Mouse (Mus musculus) limb, embryonic 14.5 days (tissue): ENCODE measurements around the gene Hist1h4k. TPM values are rescaled to one million over a fixed set of nuclear protein-coding genes. Genes with fewer than 3 reads are reported as not detected.
"Not testable (repeated sequence)": the region's sequence is repeated elsewhere in the genome, so short reads cannot be mapped to it uniquely, and the experiment has no call there.

Experiments
- ATAC-seq: fragments of 200-750 bp; cut with Nextera tagmentation; 2 replicates; pipeline ENCODE4 v1.8.0; 2017; ENCODE audit warnings: low read depth, moderate number of reproducible peaks, moderate TSS enrichment; ENCODE audit not compliant: low FRiP score
- DNase-seq: peaks from one replicate; pipeline ENCODE4 v3.0.0-alpha.2; 2015; ENCODE audit warnings: low spot score
- H3K27ac ChIP-seq: fragments of 300-500 bp; sonication (generic); replicated peaks from 2 replicates; pipeline ENCODE4 v1.5.1; 2014; ENCODE audit warnings: low read depth, mild to moderate bottlenecking, low read length, moderate library complexity, mixed read lengths
- H3K27me3 ChIP-seq: fragments of 300-500 bp; sonication (generic); 2 replicates; pipeline ENCODE4 v1.6.1; 2014; ENCODE audit warnings: low read length, mixed read lengths; ENCODE audit not compliant: control insufficient read depth, insufficient read depth
- H3K36me3 ChIP-seq: fragments of 300-500 bp; sonication (generic); 2 replicates; pipeline ENCODE4 v1.6.1; 2014; ENCODE audit warnings: mild to moderate bottlenecking, low read length, moderate library complexity, mixed read lengths; ENCODE audit not compliant: control insufficient read depth, insufficient read depth
- H3K4me1 ChIP-seq: fragments of 300-500 bp; sonication (generic); 2 replicates; pipeline ENCODE4 v1.6.1; 2014; ENCODE audit warnings: antibody characterized with exemption, low read length, mixed read lengths; ENCODE audit not compliant: control insufficient read depth, insufficient read depth
- H3K4me2 ChIP-seq: fragments of 300-500 bp; sonication (generic); replicated peaks from 2 replicates; pipeline ENCODE4 v1.6.1; 2014; ENCODE audit warnings: low read depth, mild to moderate bottlenecking, low read length, moderate library complexity; ENCODE audit not compliant: severe bottlenecking
- H3K4me3 ChIP-seq: fragments of 300-500 bp; sonication (generic); replicated peaks from 2 replicates; pipeline ENCODE4 v1.5.1; 2014; ENCODE audit warnings: low read length
- H3K9ac ChIP-seq: fragments of 300-500 bp; sonication (generic); 2 replicates; pipeline ENCODE4 v1.6.1; 2014; ENCODE audit warnings: mild to moderate bottlenecking, low read depth, low read length, moderate library complexity; ENCODE audit not compliant: severe bottlenecking
- H3K9me3 ChIP-seq: fragments of 300-500 bp; sonication (generic); 2 replicates; pipeline ENCODE4 v1.6.1; 2016; ENCODE audit warnings: low read length; ENCODE audit not compliant: control insufficient read depth
- POLR2A ChIP-seq: fragments of 200-500 bp; IDR thresholded peaks from 2 replicates; pipeline ENCODE4 v1.8.0; 2012; ENCODE audit warnings: inconsistent platforms, mild to moderate bottlenecking, moderate library complexity, borderline replicate concordance; ENCODE audit not compliant: insufficient read depth, insufficient read length; ENCODE audit errors: extremely low read depth
- WGBS: fragments of 180-500 bp; shearing (Covaris S2); extraction: QIAGEN DNeasy Blood & Tissue Kit; methylation state at CpG from one replicate; pipeline ENCODE4 v1.1.7; 2014; 5-methylcytosine and 5-hydroxymethylcytosine counted together
- polyA plus RNA-seq, 2 experiments: library from polyadenylated mRNA; depleted of rRNA in 1 of 2; stranded (reverse) in 1 of 2; unstranded in 1 of 2; fragments of >200 nt; fragmentation: Nextera tagmentation in 1 of 2; extraction: Ambion mirVana in 1 of 2; gene quantifications; 2 replicates each; pipeline versions ENCODE4 v1.2.1 to v1.2.3; 2012 to 2014

Gene Hist1h4k
- polyA plus RNA-seq, 2 experiments, result 4.0 to 22.3 TPM

DNA sequence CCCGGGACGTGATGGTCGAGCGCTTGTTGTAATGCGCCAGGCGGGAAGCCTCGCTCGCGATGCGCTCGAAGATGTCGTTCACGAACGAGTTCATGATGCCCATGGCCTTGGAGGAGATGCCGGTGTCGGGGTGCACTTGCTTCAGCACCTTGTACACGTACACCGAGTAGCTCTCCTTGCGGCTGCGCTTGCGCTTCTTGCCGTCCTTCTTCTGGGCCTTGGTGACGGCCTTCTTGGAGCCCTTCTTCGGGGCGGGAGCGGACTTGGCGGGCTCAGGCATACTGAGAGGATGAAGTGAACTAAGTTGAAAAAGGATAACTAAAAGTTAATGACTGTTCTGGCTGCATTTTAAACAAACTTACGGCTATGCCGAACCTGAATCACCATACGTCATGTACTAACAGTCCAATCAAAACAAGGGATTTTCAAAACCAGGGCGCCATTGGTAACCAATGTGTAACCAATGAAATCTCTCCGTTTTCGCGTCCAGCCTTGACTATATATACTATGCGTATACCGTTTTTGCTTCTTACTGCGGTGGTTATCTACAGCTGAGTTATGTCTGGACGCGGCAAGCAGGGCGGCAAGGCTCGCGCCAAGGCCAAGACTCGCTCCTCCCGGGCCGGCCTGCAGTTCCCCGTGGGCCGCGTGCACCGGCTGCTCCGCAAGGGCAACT is 34.3 kb downstream of the Hist1h4k start, which contains the start of the genes Hist1h2bl and Hist1h2ai:
TSS of gene Hist1h2bl (minus strand) at position 280 of the 676 bp plus-strand sequence.
TSS of gene Hist1h2ai (plus strand) at position 559 of the 676 bp plus-strand sequence.
- H3K4me1 ChIP-seq, result peaks cover 22% of the 10 kb centered on the region
- not testable (repeated sequence) for H3K9me3 ChIP-seq, H3K27me3 ChIP-seq, H3K36me3 ChIP-seq
- peak within 1 kb of the TSS; percentile 42 for H3K4me3 ChIP-seq
- TF ChIP-seq POLR2A, result peak; percentile 84; the same call in 1 of the 2 replicates
- H3K9ac ChIP-seq, result peak within 1 kb of the TSS; percentile 68
- peak within 1 kb of the TSS; percentile 93 for H3K27ac ChIP-seq
- peak; percentile 91 for ATAC-seq
- peak; percentile 99 for DNase-seq
- 3% methylated on average over 24 of the region's 50 CpGs for WGBS
- H3K4me2 ChIP-seq, result peak within 1 kb of the TSS; percentile 79

- H3K9ac ChIP-seq, result peak overlapping the region; percentile 59
- 1% methylated on average over 19 of the region's 22 CpGs for WGBS
- TF ChIP-seq POLR2A, result no peak
- peaks cover 16% of the 10 kb centered on the region for H3K4me1 ChIP-seq
- peak overlapping the region; percentile 84 for H3K27ac ChIP-seq
- H3K4me2 ChIP-seq, result peak overlapping the region; percentile 79
- no peak for ATAC-seq
- no peaks in the 10 kb centered on the region for H3K9me3 ChIP-seq
- H3K4me3 ChIP-seq, result peak overlapping the region; percentile 42
- DNase-seq, result peak; percentile 35
- no peaks in the 10 kb centered on the region for H3K27me3 ChIP-seq
- H3K36me3 ChIP-seq, result no peaks in the 10 kb centered on the region
Observed at GRCm38 (mm10) chr13:21715131-21715863, 35.0 kb downstream of the Hist1h4k start.

- Histone ChIP-seq H3K4me1 (peaks cover 12% of the 10 kb centered on the region), H3K27ac (peak overlapping the region; percentile 84), H3K9me3 (no peaks in the 10 kb centered on the region), H3K36me3 (no peaks in the 10 kb centered on the region), H3K27me3 (no peaks in the 10 kb centered on the region), H3K4me3 (peak overlapping the region; percentile 42), H3K9ac (peak overlapping the region; percentile 59), H3K4me2 (peak overlapping the region; percentile 79)
- TF ChIP-seq POLR2A, result no peak
- 3% methylated on average over 7 of the region's 7 CpGs for WGBS
- ATAC-seq (no peak), DNase-seq (peak; percentile 83)
Observed at GRCm38 (mm10) chr13:21714725-21715124, 35.6 kb downstream of the Hist1h4k start.

GRCm38 (mm10) chr13:21711698-21712097 is 38.6 kb downstream of the Hist1h4k start:
- H3K9me3 ChIP-seq, result no peaks in the 10 kb centered on the region
- WGBS, result 30% methylated on average over 4 of the region's 4 CpGs
- TF ChIP-seq POLR2A, result no peak
- H3K9ac ChIP-seq, result no peak overlapping the region
- H3K36me3 ChIP-seq, result no peaks in the 10 kb centered on the region
- ATAC-seq (no peak), DNase-seq (no peak)
- peaks cover 6% of the 10 kb centered on the region for H3K4me1 ChIP-seq
- no peak overlapping the region for H3K27ac ChIP-seq
- H3K27me3 ChIP-seq, result no peaks in the 10 kb centered on the region
- peak overlapping the region; percentile 48 for H3K4me2 ChIP-seq
- H3K4me3 ChIP-seq, result peak overlapping the region; percentile 68

DNA sequence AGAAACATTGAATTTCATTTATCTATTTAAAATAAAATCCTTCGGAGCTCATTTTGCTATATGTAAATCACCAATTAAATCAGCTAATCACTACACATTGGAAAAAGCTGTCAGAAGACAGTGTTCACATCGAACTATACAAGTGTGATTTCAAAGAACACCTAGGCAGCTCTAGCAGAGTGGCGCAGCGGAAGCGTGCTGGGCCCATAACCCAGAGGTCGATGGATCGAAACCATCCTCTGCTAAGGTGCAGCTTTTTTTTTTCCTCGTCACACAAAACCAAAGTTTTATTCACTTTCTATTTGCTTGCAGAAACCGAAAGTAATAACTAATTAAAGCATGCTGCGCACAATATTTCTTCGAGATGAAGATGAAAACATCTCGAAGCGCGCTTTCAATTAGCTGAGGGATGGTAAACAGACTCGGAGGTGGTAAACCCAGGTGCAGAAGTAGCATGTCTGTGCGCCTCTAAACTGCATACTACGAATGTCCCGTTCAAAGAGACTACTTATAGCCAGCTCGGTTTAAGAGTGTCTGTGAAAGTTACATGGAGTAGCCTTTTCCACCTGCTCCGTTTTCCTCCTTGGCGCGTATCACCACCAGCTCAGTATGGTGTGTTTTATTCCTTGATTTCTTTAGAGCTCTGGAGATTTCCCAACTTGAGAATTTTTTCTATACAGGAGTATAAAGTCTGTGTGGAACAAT is 39.3 kb downstream of the Hist1h4k start:
- Histone ChIP-seq H3K9ac (peak overlapping the region; percentile 40), H3K27ac (no peak overlapping the region), H3K4me1 (peaks cover 6% of the 10 kb centered on the region), H3K9me3 (no peaks in the 10 kb centered on the region), H3K27me3 (no peaks in the 10 kb centered on the region), H3K4me2 (peak overlapping the region; percentile 48), H3K36me3 (no peaks in the 10 kb centered on the region), H3K4me3 (peak overlapping the region; percentile 68)
- TF ChIP-seq POLR2A, result no peak
- WGBS, result under 1% methylated on average over 22 of the region's 22 CpGs
- ATAC-seq (peak; percentile 87), DNase-seq (peak; percentile 77)
